Mouse (Mus musculus): ENCODE measurements around the gene Gbp3. TPM values are rescaled to one million over a fixed set of nuclear protein-coding genes. Genes with fewer than 3 reads are reported as not detected.

Gene Gbp3
- polyA plus RNA-seq, 1 experiment from 2014 or later = 0.15 TPM

DNA sequence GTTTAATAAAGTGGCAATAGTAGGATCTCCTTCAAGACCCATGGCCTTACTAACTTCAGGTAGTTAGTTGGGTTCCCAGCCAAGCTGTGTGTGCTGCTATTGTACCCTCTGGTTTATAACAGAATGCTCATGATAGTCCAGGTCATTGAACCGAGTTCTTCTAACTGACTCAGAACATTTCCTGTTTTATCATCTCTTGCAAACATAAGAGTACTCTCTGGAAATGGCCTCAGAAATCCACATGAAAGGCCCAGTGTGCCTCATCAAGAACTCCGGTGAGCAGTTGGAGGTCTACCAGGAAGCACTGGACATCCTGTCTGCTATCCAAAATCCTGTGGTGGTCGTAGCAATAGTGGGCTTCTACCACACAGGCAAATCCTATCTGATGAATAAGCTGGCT is 38.1 kb downstream of the Gbp3 start:
- WGBS = 91% methylated on average over 3 of the region's 3 CpGs
- Histone ChIP-seq H3K9me3 (replicated peaks) (no peaks in the 10 kb centered on the region), H3K27me3 (ENCODE audit: low read depth, poor library complexity, severe bottlenecking) (no peaks in the 10 kb centered on the region), H3K4me1 (no peaks in the 10 kb centered on the region), H3K36me3 (no peaks in the 10 kb centered on the region), H3K4me3 (no peak overlapping the region), H3K27ac (no peak overlapping the region)
- DNase-seq (ENCODE audit: low spot score) = no peak

DNA sequence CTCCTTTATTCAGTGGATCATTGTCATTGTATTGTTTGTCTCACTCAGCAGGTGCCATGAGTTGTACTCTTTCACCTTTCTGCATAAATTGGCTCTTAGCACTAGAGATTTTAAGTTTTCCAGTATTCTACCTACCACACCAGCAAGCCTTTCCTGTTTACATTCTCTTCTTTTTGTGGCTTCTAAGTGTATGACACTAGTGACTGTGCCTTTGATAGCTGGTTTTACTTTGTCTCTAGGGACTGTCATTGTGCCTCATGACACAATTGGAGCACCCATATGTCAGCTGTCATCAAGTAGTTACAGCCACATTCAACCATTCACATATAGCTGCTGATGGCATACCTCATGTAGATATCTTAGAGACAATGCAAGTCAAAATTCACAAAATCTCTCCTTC is 41.8 kb downstream of the Gbp3 start:
- Histone ChIP-seq H3K9me3 (replicated peaks) (no peaks in the 10 kb centered on the region), H3K4me3 (no peak overlapping the region), H3K4me1 (no peaks in the 10 kb centered on the region), H3K27me3 (ENCODE audit: low read depth, poor library complexity, severe bottlenecking) (no peaks in the 10 kb centered on the region), H3K36me3 (no peaks in the 10 kb centered on the region), H3K27ac (no peak overlapping the region)
- no peak for DNase-seq (ENCODE audit: low spot score)

DNA sequence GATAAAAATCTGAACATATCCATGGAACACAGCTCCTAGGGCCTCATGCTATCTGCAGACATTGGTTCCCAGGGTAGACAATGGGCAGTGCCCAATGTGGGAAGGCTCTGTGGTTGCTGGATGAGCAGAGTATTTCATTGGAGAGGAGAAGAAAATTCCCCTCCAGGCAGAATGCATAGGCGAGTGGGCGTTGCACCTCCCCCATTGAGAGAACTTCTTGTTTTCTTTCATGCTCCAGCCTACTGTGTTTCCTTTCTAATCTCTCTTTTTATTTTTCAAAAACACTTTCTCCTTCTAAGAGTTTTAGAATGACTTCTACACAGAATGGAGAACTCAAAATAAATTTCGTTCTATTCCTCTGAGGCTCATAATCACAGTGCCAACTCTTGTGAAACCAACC is 58.8 kb downstream of the Gbp3 start:
- DNase-seq (ENCODE audit: low spot score) = no peak
- Histone ChIP-seq H3K4me1 (no peaks in the 10 kb centered on the region), H3K27me3 (ENCODE audit: low read depth, poor library complexity, severe bottlenecking) (no peaks in the 10 kb centered on the region), H3K27ac (no peak overlapping the region), H3K36me3 (no peaks in the 10 kb centered on the region), H3K9me3 (replicated peaks) (no peaks in the 10 kb centered on the region), H3K4me3 (no peak overlapping the region)
- WGBS = 87% methylated on average over 3 of the region's 3 CpGs

DNA sequence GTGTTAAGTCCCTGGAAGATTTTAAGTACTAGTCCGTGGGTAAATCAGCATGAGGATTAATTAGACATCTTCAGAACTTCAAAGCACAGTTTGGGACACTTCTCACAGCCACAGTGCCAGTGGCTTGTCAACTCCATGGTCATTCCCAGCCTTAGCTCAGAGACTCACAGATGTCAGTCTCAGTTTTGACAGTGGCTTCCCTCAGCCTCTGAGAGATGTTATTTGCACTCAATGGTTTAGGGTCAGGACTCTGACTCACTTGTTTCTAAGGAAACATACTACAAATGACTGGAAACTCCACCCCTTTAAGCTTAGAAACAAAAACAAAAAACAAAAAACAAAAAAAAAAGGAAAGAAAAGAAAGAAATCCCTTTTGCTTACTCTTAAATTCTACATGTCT is 59.8 kb downstream of the Gbp3 start:
- no peaks in the 10 kb centered on the region for H3K4me1 ChIP-seq
- no peaks in the 10 kb centered on the region for H3K9me3 ChIP-seq (replicated peaks)
- WGBS = 53% methylated on average over 1 of the region's 1 CpGs
- no peak for DNase-seq (ENCODE audit: low spot score)
- H3K27me3 ChIP-seq (ENCODE audit: low read depth, poor library complexity, severe bottlenecking) = no peaks in the 10 kb centered on the region
- H3K27ac ChIP-seq = no peak overlapping the region
- no peaks in the 10 kb centered on the region for H3K36me3 ChIP-seq
- H3K4me3 ChIP-seq = no peak overlapping the region

DNA sequence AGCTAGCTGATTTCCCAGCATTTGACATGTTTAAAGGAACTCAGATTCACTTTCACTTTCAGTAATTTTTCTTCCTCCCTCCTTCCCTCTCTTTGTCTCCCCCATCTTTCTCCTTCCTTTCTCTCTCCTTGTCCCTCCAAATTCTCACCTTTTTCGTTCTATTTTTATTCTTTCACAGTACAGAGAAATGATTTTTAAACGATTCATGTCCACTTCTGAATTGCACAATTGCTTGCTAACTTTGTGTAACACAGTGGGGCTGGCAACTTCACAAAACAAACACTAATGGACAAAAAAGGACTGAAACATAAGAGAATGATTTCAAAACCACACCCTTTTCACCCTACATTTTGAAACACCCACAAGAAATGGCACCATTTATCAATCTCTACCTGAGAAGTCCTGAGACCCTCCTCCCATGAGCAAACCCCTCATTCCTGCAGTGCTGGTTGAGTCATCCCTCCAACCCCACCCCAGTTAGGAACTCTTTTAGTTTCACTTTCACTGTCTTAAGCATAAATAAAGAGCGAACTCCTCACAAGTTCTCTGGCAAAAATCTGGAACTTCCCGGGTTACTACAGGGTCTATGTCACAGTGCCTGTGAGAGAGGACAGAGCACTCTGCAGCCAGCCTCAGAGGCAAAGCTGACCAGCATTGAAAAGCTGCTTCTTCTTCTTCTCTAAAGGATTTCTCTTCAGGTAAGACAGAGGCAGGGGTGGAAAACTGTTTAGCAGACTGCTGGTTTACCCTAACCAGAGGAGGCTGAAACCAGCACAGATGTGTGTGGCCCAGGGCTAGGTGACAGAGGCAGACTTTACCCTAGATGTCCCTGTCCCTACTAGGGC is 60.5 kb downstream of the Gbp3 start, which contains the start of gene Gbp2:
Gbp2 (plus strand) TSS at position 492 of the 845 bp plus-strand sequence.
- no peaks in the 10 kb centered on the region for H3K27me3 ChIP-seq (ENCODE audit: low read depth, poor library complexity, severe bottlenecking)
- DNase-seq (ENCODE audit: low spot score) = no peak
- 79% methylated on average over 4 of the region's 4 CpGs for WGBS
- no peaks in the 10 kb centered on the region for H3K4me1 ChIP-seq
- H3K9me3 ChIP-seq (replicated peaks) = no peaks in the 10 kb centered on the region
- no peak within 1 kb of the TSS for H3K4me3 ChIP-seq
- no peaks in the 10 kb centered on the region for H3K36me3 ChIP-seq
- no peak within 1 kb of the TSS for H3K27ac ChIP-seq

DNA sequence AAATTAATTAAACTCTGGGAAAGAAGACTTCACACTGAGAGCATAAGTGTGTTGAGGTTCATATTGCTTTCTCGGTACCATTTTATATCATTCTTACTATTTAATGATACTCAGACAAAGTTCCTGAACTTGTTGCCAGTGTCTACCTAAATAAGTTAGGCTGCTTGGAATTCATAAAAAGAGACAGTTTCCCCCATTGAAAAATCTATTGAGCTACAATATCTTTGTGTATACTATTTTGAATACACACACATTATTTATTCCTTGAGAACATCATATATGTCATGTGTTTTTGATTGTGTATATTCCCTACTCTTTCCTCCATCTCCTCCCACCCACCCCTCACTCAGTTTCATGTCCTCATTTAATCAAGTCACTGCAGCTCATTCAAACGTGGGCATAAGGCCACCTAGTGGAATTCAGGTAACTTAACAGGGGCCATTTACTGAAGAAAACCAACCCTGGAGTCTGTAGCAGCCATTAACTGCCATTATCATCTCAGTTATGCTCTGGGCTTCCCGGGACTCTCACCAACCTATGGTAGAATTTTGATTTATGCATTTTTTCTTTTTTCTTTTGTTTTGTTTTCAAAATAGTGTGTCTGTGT is 61.2 kb downstream of the Gbp3 start:
- Histone ChIP-seq H3K27ac (no peak overlapping the region), H3K36me3 (no peaks in the 10 kb centered on the region), H3K9me3 (replicated peaks) (no peaks in the 10 kb centered on the region), H3K27me3 (ENCODE audit: low read depth, poor library complexity, severe bottlenecking) (no peaks in the 10 kb centered on the region), H3K4me3 (no peak overlapping the region), H3K4me1 (no peaks in the 10 kb centered on the region)
- no peak for DNase-seq (ENCODE audit: low spot score)
- 55% methylated on average over 3 of the region's 3 CpGs for WGBS

Other genes with a start within 250 kb of the Gbp3 start
- 11.9 and 14.1 TPM in 2 replicates for gene Pdlim5, start 164.3 kb upstream of the Gbp3 start, polyA plus RNA-seq (2016; fragmentation: Nextera tagmentation; extraction: Ambion mirVana)
- gene Gbp5, start 66.0 kb upstream of the Gbp3 start, polyA plus RNA-seq (2016; fragmentation: Nextera tagmentation; extraction: Ambion mirVana) = 0.04 TPM in 1 of 2 replicates, not detected in the other
- gene Gbp7, start 29.7 kb upstream of the Gbp3 start, polyA plus RNA-seq (2016; fragmentation: Nextera tagmentation; extraction: Ambion mirVana) = 0.72 and 1.4 TPM in 2 replicates
- not detected in 2 replicates for gene Gbp2b, start 34.8 kb downstream of the Gbp3 start, polyA plus RNA-seq (2016; fragmentation: Nextera tagmentation; extraction: Ambion mirVana)
- 0.16 TPM in 1 of 2 replicates, not detected in the other for gene Gbp2, start 60.6 kb downstream of the Gbp3 start, polyA plus RNA-seq (2016; fragmentation: Nextera tagmentation; extraction: Ambion mirVana)
- 11.2 and 13.1 TPM in 2 replicates for gene Kyat3, start 141.0 kb downstream of the Gbp3 start, polyA plus RNA-seq (2016; fragmentation: Nextera tagmentation; extraction: Ambion mirVana)
- 88.7 and 95.4 TPM in 2 replicates for gene Gtf2b, start 205.0 kb downstream of the Gbp3 start, polyA plus RNA-seq (2016; fragmentation: Nextera tagmentation; extraction: Ambion mirVana)

Measured in limb, embryonic 10.5 days (tissue).